Mouse (Mus musculus): Measurements from ENCODE around the gene Kirrel2. TPM values are rescaled to one million over a fixed set of nuclear protein-coding genes. Genes with fewer than 3 reads are reported as not detected.
"Not testable (repeated sequence)": the region's sequence is repeated elsewhere in the genome, so short reads cannot be mapped to it uniquely, and the experiment has no call there.

Gene Kirrel2
- polyA plus RNA-seq (2016; fragmentation: Nextera tagmentation; extraction: Ambion mirVana): 0.46 and 0.52 TPM in 2 replicates

- under 1% methylated on average over 16 of the region's 16 CpGs for WGBS
- peaks cover 100% of the 10 kb centered on the region for H3K27me3 ChIP-seq
- H3K4me2 ChIP-seq (replicated peaks): peak within 1 kb of the TSS; percentile 37
- no peaks in the 10 kb centered on the region for H3K36me3 ChIP-seq
- H3K9ac ChIP-seq: no peak within 1 kb of the TSS
- ATAC-seq (ENCODE audit: insufficient number of reproducible peaks, insufficient read depth, low FRiP score, low TSS enrichment): peak; percentile 79
- H3K27ac ChIP-seq: no peak within 1 kb of the TSS
- peak within 1 kb of the TSS; percentile 13; the same call in 1 of the 2 replicates for H3K4me3 ChIP-seq
- H3K9me3 ChIP-seq: no peaks in the 10 kb centered on the region
- peaks cover 15% of the 10 kb centered on the region; the same call in 1 of the 2 replicates for H3K4me1 ChIP-seq
Observed at GRCm38 (mm10) chr7:30457629-30458330, at the start of gene Kirrel2, which contains the start of gene Nphs1. Kirrel2 (minus strand) TSS chr7:30457690. Nphs1 (plus strand) TSS chr7:30458315.

- H3K4me2 ChIP-seq (replicated peaks); H3K4me1 ChIP-seq; H3K36me3 ChIP-seq; H3K9me3 ChIP-seq; ATAC-seq (ENCODE audit: insufficient number of reproducible peaks, insufficient read depth, low FRiP score, low TSS enrichment); H3K9ac ChIP-seq; H3K27ac ChIP-seq; H3K27me3 ChIP-seq; H3K4me3 ChIP-seq: not testable (repeated sequence)
- WGBS: 72% methylated on average over 5 of the region's 5 CpGs
Observed at GRCm38 (mm10) chr7:30501159-30501558, 43.7 kb upstream of the Kirrel2 start.

GRCm38 (mm10) chr7:30495506-30496042 is 38.1 kb upstream of the Kirrel2 start:
- H3K4me1 ChIP-seq; H3K4me2 ChIP-seq (replicated peaks); H3K27ac ChIP-seq; H3K27me3 ChIP-seq; H3K36me3 ChIP-seq; H3K9ac ChIP-seq; ATAC-seq (ENCODE audit: insufficient number of reproducible peaks, insufficient read depth, low FRiP score, low TSS enrichment); H3K4me3 ChIP-seq; H3K9me3 ChIP-seq: not testable (repeated sequence)
- 60% methylated on average over 5 of the region's 5 CpGs for WGBS

GRCm38 (mm10) chr7:30493401-30493931 is 36.0 kb upstream of the Kirrel2 start, which contains the start of gene Prodh2:
Prodh2 (plus strand) TSS chr7:30493622.
- 0 out of 2 replicates have a peak, but pooled peaks have one; percentile 41 for ATAC-seq (ENCODE audit: insufficient number of reproducible peaks, insufficient read depth, low FRiP score, low TSS enrichment)
- no peaks in the 10 kb centered on the region for H3K4me1 ChIP-seq
- H3K9ac ChIP-seq: no peak within 1 kb of the TSS
- no peak within 1 kb of the TSS for H3K4me3 ChIP-seq
- H3K4me2 ChIP-seq (replicated peaks): no peak within 1 kb of the TSS
- H3K9me3 ChIP-seq: no peaks in the 10 kb centered on the region
- H3K36me3 ChIP-seq: no peaks in the 10 kb centered on the region
- WGBS: 57% methylated on average over 11 of the region's 11 CpGs
- H3K27me3 ChIP-seq: peaks cover 7% of the 10 kb centered on the region; the same call in 1 of the 2 replicates
- H3K27ac ChIP-seq: no peak within 1 kb of the TSS

GRCm38 (mm10) chr7:30492765-30493164 is 35.3 kb upstream of the Kirrel2 start:
- H3K9ac ChIP-seq: no peak overlapping the region
- ATAC-seq (ENCODE audit: insufficient number of reproducible peaks, insufficient read depth, low FRiP score, low TSS enrichment): no peak
- H3K27ac ChIP-seq: no peak overlapping the region
- peaks cover 7% of the 10 kb centered on the region; the same call in 1 of the 2 replicates for H3K27me3 ChIP-seq
- H3K36me3 ChIP-seq: no peaks in the 10 kb centered on the region
- 15% methylated on average over 4 of the region's 4 CpGs for WGBS
- no peaks in the 10 kb centered on the region for H3K9me3 ChIP-seq
- H3K4me2 ChIP-seq (replicated peaks): no peak overlapping the region
- H3K4me3 ChIP-seq: no peak overlapping the region
- no peaks in the 10 kb centered on the region for H3K4me1 ChIP-seq

GRCm38 (mm10) chr7:30490957-30491307 is 33.4 kb upstream of the Kirrel2 start:
- Histone ChIP-seq H3K4me1 (no peaks in the 10 kb centered on the region), H3K36me3 (no peaks in the 10 kb centered on the region), H3K4me2 (replicated peaks) (no peak overlapping the region), H3K9ac (no peak overlapping the region), H3K27me3 (peaks cover 7% of the 10 kb centered on the region; the same call in 1 of the 2 replicates), H3K4me3 (no peak overlapping the region), H3K27ac (no peak overlapping the region), H3K9me3 (no peaks in the 10 kb centered on the region)
- no peak for ATAC-seq (ENCODE audit: insufficient number of reproducible peaks, insufficient read depth, low FRiP score, low TSS enrichment)
- WGBS: 14% methylated on average over 6 of the region's 6 CpGs

- Histone ChIP-seq H3K4me2 (replicated peaks) (no peak overlapping the region), H3K27ac (no peak overlapping the region), H3K36me3 (no peaks in the 10 kb centered on the region), H3K4me1 (no peaks in the 10 kb centered on the region), H3K27me3 (peaks cover 7% of the 10 kb centered on the region; the same call in 1 of the 2 replicates), H3K4me3 (no peak overlapping the region), H3K9me3 (no peaks in the 10 kb centered on the region), H3K9ac (no peak overlapping the region)
- 33% methylated on average over 16 of the region's 16 CpGs for WGBS
- ATAC-seq (ENCODE audit: insufficient number of reproducible peaks, insufficient read depth, low FRiP score, low TSS enrichment): no peak
Observed at GRCm38 (mm10) chr7:30490251-30490956, 32.9 kb upstream of the Kirrel2 start.

- no peak overlapping the region for H3K4me3 ChIP-seq
- 15% methylated on average over 8 of the region's 8 CpGs for WGBS
- no peaks in the 10 kb centered on the region for H3K4me1 ChIP-seq
- no peak for ATAC-seq (ENCODE audit: insufficient number of reproducible peaks, insufficient read depth, low FRiP score, low TSS enrichment)
- H3K27me3 ChIP-seq: peaks cover 11% of the 10 kb centered on the region
- H3K36me3 ChIP-seq: no peaks in the 10 kb centered on the region
- H3K27ac ChIP-seq: no peak overlapping the region
- H3K9ac ChIP-seq: no peak overlapping the region
- H3K9me3 ChIP-seq: no peaks in the 10 kb centered on the region
- no peak overlapping the region for H3K4me2 ChIP-seq (replicated peaks)
Observed at GRCm38 (mm10) chr7:30484250-30484649, 26.8 kb upstream of the Kirrel2 start.

GRCm38 (mm10) chr7:30477415-30478381 is 20.2 kb upstream of the Kirrel2 start:
- 7% methylated on average over 31 of the region's 32 CpGs for WGBS
- no peak overlapping the region for H3K27ac ChIP-seq
- peaks cover 3% of the 10 kb centered on the region; the same call in 1 of the 2 replicates for H3K4me1 ChIP-seq
- H3K9me3 ChIP-seq: no peaks in the 10 kb centered on the region
- peak overlapping the region; percentile 52 for H3K4me2 ChIP-seq (replicated peaks)
- no peak for ATAC-seq (ENCODE audit: insufficient number of reproducible peaks, insufficient read depth, low FRiP score, low TSS enrichment)
- no peak overlapping the region for H3K9ac ChIP-seq
- peaks cover 17% of the 10 kb centered on the region for H3K27me3 ChIP-seq
- H3K4me3 ChIP-seq: peak overlapping the region; percentile 26
- no peaks in the 10 kb centered on the region for H3K36me3 ChIP-seq

GRCm38 (mm10) chr7:30476136-30476535 is 18.6 kb upstream of the Kirrel2 start:
- 89% methylated on average over 7 of the region's 7 CpGs for WGBS
- not testable (repeated sequence) for ATAC-seq (ENCODE audit: insufficient number of reproducible peaks, insufficient read depth, low FRiP score, low TSS enrichment); H3K27ac ChIP-seq; H3K4me1 ChIP-seq; H3K9ac ChIP-seq; H3K36me3 ChIP-seq; H3K4me3 ChIP-seq; H3K9me3 ChIP-seq; H3K4me2 ChIP-seq (replicated peaks)
- peaks cover 16% of the 10 kb centered on the region for H3K27me3 ChIP-seq

- H3K4me2 ChIP-seq (replicated peaks): no peak overlapping the region
Observed at GRCm38 (mm10) chr7:30474999-30475398, 17.5 kb upstream of the Kirrel2 start.

More at GRCm38 (mm10) chr7:30474999-30475398, 17.5 kb upstream of the Kirrel2 start:
- no peaks in the 10 kb centered on the region for H3K9me3 ChIP-seq
- H3K27ac ChIP-seq: no peak overlapping the region
- H3K9ac ChIP-seq: no peak overlapping the region
- no peaks in the 10 kb centered on the region for H3K36me3 ChIP-seq
- H3K27me3 ChIP-seq: peaks cover 15% of the 10 kb centered on the region
- WGBS: 69% methylated on average over 4 of the region's 4 CpGs
- no peak overlapping the region for H3K4me3 ChIP-seq
- peaks cover 3% of the 10 kb centered on the region; the same call in 1 of the 2 replicates for H3K4me1 ChIP-seq
- ATAC-seq (ENCODE audit: insufficient number of reproducible peaks, insufficient read depth, low FRiP score, low TSS enrichment): no peak
